Mouse (Mus musculus): ENCODE measurements at regions not wholly inside any gene's neighbourhood (a gene's known extent, or its start where the extent isn't known, plus 50 kb on each side); places are given as distances from the start of the nearest gene placed in this dataset.

GRCm38 (mm10) chr16:24059090-24059600, 70.5 kb upstream of the Bcl6 start:
- no peak for TF ChIP-seq CTCF (IDR thresholded peaks at IDR 0.05; ENCODE audit: low read depth)
- no peak for TF ChIP-seq EP300 (optimal IDR thresholded peaks at IDR 0.05)

All from stomach, postnatal 0 days (tissue).